Mouse (Mus musculus) forelimb bud, embryonic 11.5 days (tissue): ENCODE measurements at regions not wholly inside any gene's neighbourhood (a gene's known extent, or its start where the extent isn't known, plus 50 kb on each side); places are given as distances from the start of the nearest gene placed in this dataset.
A peak's percentile ranks its signal among the peaks of the same experiment; 100 is the strongest.

Source experiments
- DNase-seq: peaks from one replicate; pipeline ENCODE4 v3.0.0-alpha.2; 2012; ENCODE audit warnings: low read depth, low spot score

DNA sequence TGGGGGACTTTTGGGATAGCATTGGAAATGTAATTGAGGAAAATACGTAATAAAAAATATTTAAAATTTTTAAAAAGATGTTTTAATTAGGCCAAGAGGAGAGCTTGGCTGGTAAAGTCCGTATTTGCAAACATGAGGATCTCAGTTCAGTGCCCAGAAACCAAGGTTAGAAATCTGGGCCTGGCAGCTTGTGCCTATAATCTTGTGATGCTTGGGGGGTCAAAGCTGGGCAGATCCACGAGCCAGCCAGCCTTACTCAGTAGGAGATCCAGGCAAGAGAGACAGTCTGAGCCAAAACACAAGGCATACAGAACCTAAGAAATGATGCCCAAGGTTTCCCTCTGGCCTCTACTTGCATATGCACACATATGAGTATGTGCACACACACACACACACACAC lies 54.1 kb upstream of the Cxadr start:
- no peak for DNase-seq

GRCm38 (mm10) chr16:78242678-78243077 lies 58.6 kb upstream of the Cxadr start:
- DNase-seq = no peak

GRCm38 (mm10) chr16:78240152-78240551 lies 61.1 kb upstream of the Cxadr start:
- DNase-seq = no peak

DNA sequence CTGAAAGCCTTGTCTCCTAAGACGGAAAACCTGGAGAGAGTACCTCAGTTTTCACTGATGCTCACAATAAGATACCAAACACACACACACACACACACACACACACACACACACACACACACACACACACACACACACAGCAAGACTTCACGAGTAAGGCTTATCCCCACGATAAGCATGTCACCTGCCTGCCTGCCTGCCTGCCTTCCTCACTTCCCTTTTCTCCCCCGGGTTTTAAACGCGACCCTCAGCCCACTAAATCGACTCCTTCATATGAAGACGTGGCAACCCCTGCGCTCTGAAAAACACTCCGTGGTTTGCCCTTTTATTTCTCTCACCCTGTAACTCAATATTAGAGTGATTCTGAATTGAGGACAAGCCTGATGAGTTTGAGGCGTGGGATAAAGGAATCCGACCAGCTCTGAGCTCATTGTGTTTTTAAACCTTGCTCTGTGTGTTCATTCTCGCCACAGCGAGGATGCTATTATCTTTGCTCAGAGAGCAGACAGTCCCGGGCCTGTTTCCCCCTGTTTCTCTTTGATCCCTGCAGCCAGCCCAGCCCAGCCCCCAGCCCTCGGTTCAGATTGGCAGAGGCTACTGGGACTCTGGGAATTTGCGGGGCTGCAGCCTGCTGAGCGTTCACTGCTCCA lies 63.1 kb upstream of the Cxadr start:
- DNase-seq = no peak

- DNase-seq = no peak
Observed at GRCm38 (mm10) chr16:78237641-78238051, 63.6 kb upstream of the Cxadr start.

- no peak for DNase-seq
Observed at GRCm38 (mm10) chr16:78236746-78237640, 64.3 kb upstream of the Cxadr start.

DNA sequence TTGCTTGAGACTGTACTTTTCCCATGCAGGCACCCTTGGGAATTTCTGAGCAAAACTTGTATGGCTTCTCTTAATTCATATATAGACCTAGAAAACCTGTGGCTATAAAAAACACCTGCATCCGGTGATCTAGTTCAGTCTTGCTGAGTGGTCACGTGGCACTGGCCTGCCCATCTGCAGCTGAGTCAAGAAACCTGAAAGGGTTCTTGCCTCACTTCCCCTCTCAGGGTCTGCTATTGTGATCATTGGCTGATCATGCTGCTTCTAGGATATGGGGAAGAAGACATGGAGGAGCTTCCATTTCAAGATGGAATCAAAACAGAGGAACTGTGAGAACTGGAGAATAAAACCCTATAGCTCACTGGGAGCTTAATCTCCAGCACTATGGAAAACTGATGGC lies 69.1 kb upstream of the Cxadr start:
- no peak for DNase-seq

DNA sequence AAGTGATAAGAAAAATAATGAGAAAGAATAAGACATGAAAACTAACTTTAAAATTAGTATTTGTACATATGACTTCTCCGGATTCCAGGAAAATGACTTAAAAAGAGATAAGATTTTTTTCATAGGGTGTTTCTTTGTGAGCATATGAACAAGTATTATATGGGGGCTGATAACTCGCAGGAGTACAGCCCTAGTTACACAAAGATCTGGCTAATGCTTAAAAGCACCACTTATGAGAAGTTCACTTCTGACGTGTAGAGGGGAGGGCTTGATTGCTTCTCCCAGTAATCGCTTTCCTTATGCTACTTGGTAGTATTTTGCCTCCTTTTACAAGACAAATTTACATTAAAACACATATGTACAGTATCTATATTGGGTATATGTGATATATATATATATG lies 72.3 kb upstream of the Cxadr start:
- no peak for DNase-seq

- DNase-seq = no peak
Observed at GRCm38 (mm10) chr16:78222377-78222776, 78.9 kb upstream of the Cxadr start.

- no peak for DNase-seq
Observed at GRCm38 (mm10) chr16:78221781-78222180, 79.5 kb upstream of the Cxadr start.

GRCm38 (mm10) chr16:78217633-78218032 lies 83.7 kb upstream of the Cxadr start:
- no peak for DNase-seq

DNA sequence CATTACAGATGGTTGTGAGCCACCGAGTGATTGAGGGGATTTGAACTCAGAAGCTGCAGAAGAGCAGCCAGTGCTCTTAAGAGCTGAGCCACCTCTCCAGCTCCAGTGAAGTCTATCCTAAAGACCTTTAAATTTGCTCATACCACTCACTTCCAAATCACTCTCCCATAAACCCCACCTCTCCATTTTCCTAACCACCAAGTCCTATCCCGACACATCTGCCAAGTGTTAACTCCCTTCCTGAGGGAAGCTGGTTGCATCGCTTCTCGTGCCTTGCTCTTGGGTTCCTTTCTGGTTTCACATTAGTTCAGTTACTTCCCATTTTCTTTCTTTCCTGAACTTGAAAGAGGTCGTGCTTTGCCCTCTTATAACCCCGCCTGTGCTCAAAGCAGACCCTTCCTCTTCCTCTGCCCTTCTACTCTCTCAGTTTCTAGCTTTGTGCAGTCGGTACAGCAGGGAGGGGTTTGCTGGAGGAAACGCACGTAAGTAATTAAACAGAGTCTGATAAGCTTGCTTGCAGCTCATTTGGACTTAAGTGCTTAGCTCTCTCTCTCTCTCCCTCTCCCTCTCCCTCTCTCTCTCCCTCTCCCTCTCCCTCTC lies 84.4 kb upstream of the Cxadr start:
- DNase-seq = no peak

DNA sequence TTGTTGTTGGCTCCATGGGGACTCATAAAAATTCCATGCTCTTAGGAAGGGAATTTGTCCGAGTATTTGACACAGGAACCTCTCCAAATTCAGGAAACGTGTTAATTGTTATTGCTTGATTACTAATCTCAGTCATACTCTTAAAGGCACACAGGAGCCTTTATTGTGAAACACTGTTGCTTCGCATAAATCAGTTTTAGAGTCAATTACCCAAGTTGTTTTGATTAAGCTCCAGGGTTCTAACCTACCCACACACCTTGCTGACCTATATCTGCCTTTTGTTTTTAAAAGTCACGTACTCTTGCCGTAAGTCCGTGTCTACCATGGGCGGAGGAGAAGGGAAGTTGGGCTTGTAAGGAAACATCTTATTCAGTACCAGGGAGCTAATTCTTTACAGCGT lies 89.6 kb upstream of the Cxadr start:
- no peak for DNase-seq

GRCm38 (mm10) chr16:78208321-78208720 lies 93.0 kb upstream of the Cxadr start:
- DNase-seq = no peak

DNA sequence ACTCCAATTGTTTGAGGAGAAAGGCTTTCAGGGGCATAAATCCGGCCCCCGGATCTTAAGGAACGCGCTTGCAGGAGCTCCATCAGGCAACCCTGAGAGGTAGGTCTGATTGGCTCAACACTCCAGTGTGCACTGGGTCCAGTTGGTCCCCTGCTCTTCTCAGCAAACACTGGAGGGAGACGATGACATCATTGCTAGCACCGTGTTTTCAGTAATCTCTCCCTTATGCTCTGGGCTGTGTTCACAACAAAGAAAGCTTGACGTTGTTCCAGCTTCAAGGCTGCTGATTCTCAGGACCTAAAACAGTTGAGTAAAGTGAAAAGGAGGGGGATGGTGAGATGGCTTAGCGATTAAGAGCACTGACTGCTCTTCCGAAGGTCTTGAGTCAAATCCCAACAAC lies 97.0 kb upstream of the Cxadr start:
- no peak for DNase-seq

DNA sequence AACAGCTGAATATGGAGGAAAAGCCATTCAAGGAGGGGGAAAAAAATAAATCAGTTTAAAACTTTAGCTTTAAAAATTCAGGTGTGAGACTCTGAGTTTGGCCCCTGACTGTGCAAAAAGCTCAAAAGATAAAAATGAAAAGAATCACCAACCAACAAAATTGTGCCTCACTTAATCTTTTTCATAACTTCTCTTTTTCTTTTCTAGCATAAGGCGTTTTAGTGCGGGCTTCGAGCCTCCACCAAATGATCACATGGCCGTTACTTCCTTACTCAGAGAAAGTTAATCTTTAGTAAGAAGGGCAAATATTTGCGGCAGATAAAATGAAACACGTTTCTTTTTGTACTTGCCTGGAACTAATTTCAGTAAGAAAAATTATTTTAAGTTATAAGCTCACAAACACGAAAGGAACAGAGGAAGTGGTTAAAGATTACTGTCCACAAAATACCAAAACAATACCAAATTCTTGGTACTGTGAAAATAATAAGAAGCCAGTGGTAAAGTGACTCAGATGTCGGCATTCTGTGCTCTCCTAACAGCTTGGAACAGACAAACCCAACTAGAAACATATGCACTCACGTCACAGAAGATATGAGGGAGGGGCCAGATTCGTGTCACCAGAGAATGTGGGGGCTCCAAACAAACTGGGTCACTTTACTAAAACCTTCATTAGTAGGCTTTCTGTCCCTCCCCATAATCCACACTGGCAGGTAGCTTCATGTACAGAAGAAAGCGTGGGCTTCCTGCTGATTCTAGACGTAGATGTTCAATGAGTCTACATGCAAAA lies 101.1 kb upstream of the Cxadr start:
- DNase-seq = no peak

DNA sequence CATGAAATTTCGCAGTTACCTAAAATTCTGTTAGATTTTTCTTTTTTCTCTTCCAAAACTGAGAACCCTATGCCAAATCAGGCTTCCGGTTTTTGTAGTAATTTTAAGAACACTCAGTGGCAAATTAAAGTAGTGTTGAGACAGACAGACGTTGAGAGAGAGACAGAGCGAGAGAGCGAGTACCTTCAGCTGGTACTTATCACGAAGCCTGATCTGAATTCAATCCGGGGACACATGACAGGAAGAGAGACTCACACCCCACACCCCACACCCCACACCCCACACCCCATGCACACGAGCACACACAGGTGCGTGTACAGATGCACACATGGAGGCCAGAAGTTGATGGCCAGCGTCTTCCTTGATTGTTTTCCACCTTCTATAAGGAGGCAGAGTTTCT lies 102.0 kb upstream of the Cxadr start:
- DNase-seq = no peak

DNA sequence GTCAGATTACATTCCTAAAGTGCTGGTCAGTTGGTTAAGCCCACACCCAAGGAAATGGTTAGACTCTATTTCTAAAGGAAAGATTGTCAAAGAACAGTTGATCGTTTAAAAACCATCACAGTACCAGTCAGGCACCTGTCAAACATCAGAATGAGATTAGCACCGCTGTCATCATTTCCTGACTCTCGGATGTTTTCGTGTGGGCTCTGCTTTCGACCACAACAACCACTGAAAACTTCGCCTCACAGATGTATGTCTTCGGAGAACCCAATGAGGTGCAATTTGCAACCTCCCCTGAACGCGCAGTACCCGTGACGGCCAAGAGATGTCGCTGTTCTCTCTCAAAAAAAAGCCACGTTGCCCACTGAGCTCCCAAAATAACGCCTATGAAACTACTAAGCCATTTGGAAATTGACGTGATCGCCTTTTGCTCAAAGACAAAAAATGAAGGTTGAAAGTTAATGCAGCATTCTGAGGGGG lies 102.6 kb upstream of the Cxadr start:
- peak; percentile 77 for DNase-seq

- peak; percentile 83 for DNase-seq
Observed at GRCm38 (mm10) chr16:78197252-78197896, 103.9 kb upstream of the Cxadr start.

GRCm38 (mm10) chr16:78170627-78171605 lies 130.4 kb upstream of the Cxadr start:
- no peak for DNase-seq
